Mouse (Mus musculus) lung, postnatal 0 days (tissue): ENCODE results near the gene Hook2.

Source experiments
- CTCF ChIP-seq: IDR thresholded peaks from 2 replicates; pipeline ENCODE4 v1.5.1; 2016; ENCODE audit warnings: antibody characterized with exemption, mild to moderate bottlenecking
- EP300 ChIP-seq: IDR thresholded peaks from 2 replicates; pipeline ENCODE4 v1.6.1; 2016; ENCODE audit warnings: antibody characterized with exemption, mild to moderate bottlenecking, control low read depth

GRCm38 (mm10) chr8:84973803-84974542 is 16.4 kb upstream of the Hook2 start:
- TF ChIP-seq CTCF, result peak; percentile 96
- TF ChIP-seq EP300, result no peak
